Mouse (Mus musculus) lung, adult 18-20 months (tissue): ENCODE data around the gene Ak5.
A peak's percentile ranks its signal among the peaks of the same experiment; 100 is the strongest.

Source experiments
- DNase-seq, 2 experiments: peaks; one replicate each; pipeline ENCODE4 v3.0.0; 2022; ENCODE audit warnings: mixed read lengths in 2 of 2

Ak5 gene

DNA sequence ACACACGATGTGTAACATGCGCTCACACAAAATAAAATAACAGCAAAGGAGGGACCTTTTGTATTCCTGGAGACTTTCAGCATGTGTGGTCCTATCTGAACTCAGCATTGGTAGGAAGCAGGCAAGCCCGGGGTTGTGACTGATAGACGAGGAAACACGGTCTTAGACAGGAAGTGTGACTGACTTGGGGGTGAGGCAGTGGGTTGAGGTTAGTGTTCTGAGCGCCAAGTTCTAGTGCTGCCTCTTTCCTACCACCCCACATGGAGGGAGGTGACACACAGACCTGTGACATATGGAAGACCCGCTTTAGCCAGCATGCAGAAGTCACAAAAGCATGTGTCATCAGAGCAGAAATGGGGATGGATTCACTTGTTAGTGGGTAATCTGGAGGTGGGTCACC is 158.9 kb downstream of the Ak5 start:
- no peak for DNase-seq

- DNase-seq, result no peak
Observed at GRCm38 (mm10) chr3:152508419-152508993, 159.7 kb downstream of the Ak5 start.

DNA sequence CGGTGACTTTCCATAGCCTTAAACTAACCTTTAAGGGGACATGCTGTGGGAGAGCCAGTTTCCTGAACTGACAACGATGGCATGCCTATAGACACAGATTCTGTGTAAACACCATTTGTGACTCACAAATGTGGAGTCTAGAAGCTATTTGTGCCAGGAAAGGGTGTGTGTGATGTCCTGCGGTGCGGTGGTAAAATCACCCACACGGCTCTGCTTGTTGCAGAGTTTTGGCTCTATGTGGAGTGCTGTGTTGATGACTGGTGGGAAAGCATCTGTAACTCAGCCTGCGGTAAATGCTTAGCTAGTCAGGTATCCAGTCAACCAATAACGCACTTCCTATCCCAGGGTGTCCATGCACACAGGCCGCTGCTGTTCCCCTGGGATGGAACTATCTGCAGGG is 160.3 kb downstream of the Ak5 start:
- no peak for DNase-seq

GRCm38 (mm10) chr3:152498968-152499696 is 169.0 kb downstream of the Ak5 start:
- DNase-seq, result no peak

GRCm38 (mm10) chr3:152497842-152498241 is 170.3 kb downstream of the Ak5 start:
- no peak for DNase-seq

DNA sequence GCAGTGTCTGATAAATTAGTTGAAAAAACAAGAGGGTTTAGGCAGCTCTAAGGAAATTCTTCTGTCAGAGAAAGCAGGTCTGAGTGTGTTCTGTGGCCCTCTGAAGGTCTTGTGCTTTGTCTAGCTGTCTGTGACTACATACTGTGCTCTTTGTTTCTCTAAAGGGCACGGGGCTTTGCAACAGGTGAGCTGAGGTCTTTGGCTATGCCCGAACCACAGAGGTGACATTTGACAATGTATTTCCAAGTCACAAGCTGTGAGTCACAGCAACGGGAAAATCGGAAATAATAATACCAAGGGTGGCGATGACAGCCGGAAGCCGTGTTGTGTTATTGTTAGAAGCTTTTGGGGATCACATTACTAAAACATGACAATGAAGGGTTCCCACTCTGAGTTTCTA is 171.1 kb downstream of the Ak5 start:
- DNase-seq, result no peak

- DNase-seq, result no peak
Observed at GRCm38 (mm10) chr3:152495415-152495898, 172.7 kb downstream of the Ak5 start.

DNA sequence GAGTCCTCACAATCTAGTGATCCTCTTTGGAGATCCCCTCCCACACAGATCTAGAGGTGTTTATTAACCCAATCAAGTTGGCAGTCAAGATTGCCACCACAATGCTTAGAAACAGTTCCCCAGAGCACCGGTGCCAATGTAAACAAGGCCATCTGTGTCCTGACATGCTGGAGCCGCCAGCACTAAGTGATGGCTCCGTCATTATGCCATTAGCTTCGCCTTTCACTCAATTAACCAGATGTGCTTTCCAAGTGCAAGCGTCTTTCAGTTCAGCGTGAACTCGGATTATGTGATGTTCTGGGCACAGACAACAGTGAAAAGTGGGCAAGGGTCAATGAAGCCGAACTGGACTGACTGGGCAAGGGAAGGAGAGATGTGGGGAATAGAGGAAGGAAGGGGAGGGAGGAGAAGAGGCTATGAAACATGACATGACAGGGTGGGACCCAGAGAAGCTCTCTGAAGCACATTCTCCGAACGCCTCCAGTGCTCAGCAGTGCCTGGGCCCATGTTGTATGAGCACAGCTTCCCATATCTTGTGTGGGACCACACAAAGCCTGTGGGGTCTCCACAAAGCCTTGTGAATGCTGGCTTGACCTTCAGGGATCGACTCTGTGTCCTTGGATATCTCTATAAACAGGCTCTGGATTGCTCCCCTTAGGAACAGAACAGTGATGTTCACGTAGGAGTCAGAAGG is 173.3 kb downstream of the Ak5 start:
- no peak for DNase-seq

DNA sequence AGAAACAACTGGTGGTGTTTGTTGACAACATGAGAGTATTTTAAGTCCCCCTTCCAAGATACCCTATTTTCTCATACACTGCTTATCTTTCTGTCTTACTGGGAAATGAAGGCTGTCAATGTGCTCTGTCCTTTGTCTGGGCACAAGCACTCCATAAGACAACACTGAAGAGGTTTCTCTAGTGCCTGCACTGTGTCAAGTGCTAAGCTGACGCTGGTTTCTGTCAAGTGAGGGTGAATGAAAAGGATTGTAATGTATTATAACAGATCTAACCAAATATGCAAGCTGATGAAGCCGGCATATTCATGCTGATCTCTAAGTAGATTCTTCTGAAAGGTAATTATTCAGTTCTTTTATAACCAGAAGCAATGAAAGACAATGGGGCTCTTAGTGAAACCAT is 174.3 kb downstream of the Ak5 start:
- DNase-seq, result no peak

DNA sequence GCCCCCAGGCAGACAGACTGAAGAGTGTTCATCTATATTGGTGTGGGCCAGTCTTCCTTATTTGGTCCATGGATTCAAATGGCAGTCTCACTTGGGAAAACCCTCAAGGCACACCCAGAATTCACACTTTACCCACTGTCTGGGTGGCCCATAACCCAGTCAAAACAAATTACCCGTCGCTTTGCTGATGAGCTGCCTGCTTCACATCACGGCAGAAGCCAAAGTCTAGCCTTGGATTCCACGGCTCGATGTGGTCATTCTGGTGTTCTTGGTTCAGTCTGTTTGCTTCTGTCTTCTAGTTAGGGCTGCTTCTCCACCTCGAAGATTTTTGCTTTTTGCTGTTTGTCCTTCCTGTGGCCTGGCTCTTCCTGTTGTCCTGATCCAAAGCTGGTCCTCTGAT is 175.9 kb downstream of the Ak5 start:
- no peak for DNase-seq

DNA sequence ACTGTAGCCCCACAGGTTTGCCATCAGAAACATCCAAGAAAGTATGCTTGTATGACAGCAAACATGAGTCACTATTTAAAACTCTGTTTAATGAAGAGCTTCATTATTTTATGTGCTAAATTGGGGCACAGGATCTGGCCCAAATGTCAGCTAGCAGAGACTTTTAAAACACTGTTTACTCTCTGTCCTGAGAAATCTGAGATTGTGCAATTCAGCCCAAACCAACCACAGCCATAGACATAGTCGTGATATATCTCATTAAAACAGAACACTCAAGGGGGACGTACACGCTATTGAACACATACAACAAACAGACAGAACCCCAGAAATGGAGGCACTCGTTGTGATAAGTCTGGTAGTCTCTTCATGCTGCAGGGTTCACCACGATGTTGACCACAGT is 177.7 kb downstream of the Ak5 start:
- DNase-seq, result no peak

DNA sequence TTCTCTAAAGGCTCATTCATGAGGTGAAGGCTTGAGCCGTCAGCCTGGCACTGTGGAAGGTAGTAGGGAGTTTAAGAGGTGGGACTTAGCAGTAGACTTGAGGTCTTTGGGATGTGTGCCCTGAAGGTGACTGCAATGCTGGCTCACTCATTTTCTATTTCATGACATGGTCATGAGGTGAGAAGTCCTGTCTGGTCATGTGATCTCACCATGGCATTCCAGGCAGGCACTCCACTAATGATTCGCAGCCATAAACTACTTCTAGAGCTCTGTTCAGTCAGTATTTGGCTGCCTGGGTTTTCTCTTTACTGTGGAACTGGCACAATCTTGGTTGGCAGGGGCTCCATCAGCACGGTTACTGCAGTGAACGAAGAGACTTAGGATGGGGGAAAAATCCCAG is 179.2 kb downstream of the Ak5 start:
- no peak for DNase-seq

DNA sequence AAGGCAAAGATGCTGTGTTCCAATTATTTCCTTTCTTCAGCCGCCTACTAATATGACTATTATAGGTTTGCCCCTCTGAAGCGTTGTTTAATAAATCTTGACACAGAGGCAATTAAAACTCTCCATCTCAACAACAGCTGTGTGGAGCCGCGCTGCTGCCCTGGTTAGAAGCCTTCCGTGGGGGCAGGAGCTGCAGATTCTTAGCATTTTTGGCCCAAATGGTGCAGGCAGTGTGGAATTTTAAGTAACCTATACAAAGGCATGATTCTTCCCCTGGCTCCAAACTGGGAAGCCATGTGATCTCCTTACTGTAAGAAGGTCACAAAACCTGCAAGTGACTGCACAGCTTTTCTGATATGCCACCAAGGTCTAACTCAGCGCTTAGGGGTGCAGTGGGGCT is 184.0 kb downstream of the Ak5 start:
- DNase-seq, result no peak

GRCm38 (mm10) chr3:152483800-152484199 is 184.4 kb downstream of the Ak5 start:
- DNase-seq, result no peak

- no peak for DNase-seq
Observed at GRCm38 (mm10) chr3:152482182-152482581, 186.0 kb downstream of the Ak5 start.

DNA sequence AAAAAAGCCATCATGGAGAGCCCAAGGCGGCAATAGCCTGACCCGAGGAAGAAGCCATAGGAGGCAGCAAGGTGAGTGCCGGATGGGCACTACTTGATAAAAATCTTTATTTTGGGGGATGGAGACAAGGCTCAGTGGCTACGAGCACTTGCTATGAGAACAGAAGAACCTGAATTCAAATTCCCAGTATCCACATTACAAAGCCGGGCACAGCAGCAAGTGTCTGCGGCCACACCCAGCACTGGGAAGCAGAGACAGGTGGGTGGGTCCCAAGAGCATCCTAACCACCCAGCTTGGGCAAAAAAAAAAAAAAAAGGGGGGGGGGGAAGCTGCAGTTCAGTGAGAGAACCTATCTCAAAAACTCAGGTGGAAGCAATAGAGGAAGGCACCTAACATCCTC is 187.8 kb downstream of the Ak5 start:
- DNase-seq, result no peak

DNA sequence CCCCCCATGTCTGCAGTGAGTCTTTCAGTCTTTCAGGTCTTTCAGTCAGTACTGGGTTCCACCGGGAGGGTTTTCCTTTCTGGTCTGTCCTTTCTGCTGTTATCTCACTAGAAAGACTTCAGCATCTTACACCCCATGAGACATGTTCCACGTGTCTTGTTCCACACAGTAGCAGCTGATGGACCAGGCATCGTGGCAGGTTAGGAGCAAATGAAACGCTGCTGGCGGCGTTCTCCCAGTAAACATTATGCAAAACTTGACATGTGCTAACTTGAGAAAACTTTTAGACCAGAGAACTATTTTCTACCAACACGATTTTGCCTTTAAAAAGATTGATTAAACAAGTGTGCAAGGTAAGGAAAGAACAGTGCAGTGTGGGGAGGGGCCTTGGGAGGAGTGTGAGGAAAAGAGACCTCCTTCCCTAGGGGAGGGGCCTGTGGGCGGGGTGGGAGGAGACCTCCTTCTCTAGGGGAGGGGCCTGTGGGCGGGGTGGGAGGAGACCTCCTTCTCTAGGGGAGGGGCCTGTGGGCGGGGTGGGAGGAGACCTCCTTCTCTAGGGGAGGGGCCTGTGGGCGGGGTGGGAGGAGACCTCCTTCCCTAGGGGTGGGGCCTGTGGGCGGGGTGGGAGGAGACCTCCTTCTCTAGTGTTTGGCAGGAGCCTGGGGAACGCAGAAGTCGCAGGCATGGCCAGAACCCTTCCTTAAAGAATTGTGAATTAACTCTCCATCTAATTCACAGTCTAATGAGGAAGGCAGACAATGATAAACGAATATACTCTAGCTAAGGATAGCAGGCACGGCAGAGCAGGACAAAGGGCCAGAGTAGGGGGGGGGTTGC is 189.3 kb downstream of the Ak5 start:
- DNase-seq, result peak; percentile 57 to 59

DNA sequence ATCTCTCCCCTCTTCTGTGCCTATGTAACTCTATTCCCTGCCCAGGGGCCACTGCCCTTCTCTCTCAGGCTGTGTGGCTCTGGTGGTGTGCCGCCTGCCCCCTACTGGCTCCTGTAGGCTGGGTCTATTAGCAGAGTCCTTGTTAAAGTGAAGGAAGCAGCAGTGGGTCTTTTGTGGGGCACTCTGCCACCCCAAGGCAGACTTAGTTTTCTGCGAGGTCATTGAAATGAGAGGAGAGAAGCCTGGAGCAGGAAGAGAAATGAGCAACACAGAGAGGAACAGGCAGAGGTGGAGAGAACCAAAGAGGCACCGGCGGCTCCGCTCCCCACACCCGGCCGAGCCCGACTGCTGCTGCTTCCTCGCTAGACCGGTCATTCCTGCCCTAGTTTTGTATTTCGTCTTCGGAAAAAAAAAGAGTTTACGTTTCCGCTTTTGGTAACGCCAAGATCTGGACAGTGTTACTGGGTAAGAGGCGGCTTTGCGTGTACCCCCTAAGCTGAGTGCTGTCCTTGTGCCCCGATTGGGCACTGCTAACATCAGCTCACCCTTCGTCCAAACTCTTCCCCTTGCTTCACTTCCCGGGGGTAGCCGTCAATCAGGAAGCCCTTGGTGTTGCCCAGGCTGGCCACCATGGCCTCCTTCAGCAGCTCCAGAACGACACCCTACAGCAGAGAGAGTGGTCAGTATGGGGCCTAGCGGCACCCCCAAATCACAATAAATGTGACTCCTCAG is 190.2 kb downstream of the Ak5 start:
- DNase-seq, result peak; percentile 76 to 77

DNA sequence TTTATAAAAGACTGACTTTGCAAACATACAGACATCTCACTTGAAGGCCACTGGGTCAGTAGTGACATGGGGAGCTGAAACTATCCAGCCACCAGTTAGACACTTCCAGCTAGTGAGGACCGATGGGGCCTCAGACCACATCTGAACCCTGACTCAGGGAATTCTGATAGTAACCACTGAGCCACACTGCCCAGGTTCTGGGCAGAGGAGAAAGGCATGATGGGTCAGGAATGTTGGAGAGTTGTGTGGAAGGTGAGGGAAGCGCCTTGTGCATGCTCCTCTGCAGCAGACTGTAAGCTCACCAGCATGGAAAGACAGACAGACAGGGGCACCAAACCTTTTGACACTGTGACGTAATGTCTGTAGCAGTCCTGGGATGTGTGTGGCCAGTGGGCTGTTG is 192.3 kb downstream of the Ak5 start:
- no peak for DNase-seq

DNA sequence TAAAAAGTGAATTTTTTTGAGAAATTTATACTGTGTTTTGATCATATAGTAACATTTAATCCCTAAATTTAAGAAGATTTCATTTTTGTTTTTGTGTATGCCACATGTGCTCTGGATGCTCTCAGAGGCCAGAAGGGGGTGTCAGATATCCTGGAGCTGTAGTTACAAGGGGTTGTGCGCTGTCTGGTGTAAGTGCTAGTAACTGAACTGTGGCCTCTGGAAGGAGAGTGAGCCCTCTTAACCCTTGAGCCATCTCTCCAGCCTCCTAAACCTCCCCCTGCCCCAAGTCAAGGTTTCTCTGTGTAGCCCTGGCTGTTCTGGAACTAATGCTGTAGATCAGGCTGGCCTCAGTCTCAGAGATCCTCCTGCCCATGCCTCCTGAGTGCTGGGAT is 192.9 kb downstream of the Ak5 start:
- DNase-seq, result no peak

DNA sequence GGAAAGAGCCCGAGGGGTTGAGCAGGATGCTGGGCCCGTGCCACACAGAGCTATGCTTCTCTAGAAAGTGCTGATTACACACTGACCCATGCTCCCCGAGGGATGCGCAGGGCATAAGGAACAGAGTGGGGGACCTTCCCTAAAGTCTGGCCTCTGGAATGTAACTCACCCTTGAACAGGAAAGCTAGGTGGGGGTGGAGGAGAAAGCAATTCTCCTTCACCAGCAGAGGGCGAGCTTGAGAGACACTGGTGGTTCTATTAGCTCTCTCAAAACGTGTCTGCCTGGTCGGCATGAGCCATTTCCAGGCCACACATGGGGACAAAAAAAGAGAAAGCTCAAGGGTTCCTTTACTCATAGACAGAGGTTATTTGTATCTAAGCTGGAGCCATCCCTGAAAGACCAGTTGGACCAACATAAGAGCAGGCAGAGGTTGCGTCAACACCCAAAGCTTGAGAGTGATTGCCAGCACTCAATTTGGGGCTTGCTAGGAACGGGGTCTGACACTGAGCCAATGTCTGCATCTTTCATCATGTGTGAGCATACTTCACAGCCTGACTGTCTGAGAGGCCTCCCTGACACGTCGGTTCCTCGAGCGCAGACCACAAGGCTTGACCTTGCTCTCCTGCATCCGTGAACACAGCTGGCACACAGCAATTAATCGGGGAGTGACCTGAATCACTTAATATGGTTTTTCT is 193.4 kb downstream of the Ak5 start:
- peak; percentile 43 to 62 for DNase-seq

- no peak for DNase-seq
Observed at GRCm38 (mm10) chr3:152472676-152473075, 195.5 kb downstream of the Ak5 start.
